Mouse (Mus musculus) CH12.LX (cell line): ENCODE data around the gene E030018B13Rik. TPM values are rescaled to one million over a fixed set of nuclear protein-coding genes. Genes with fewer than 3 reads are reported as not detected.

Source experiments
- DNase-seq: peaks from one replicate; pipeline ENCODE4 v3.0.0-alpha.2; 2013; ENCODE audit errors: extremely low read depth
- H3K27ac ChIP-seq: 2 replicates; pipeline ENCODE4 v1.5.1; 2012; ENCODE audit warnings: low read depth, mild to moderate bottlenecking, control low read depth, moderate library complexity; ENCODE audit not compliant: insufficient read depth
- H3K27me3 ChIP-seq: replicated peaks from 2 replicates; pipeline ENCODE3; 2012; ENCODE audit warnings: inconsistent platforms
- H3K36me3 ChIP-seq, 2 experiments: replicated peaks in 1 of 2; 2 replicates each; pipeline versions ENCODE3 to v1.6.1; 2012; ENCODE audit warnings: inconsistent platforms in 1 of 2, low read length in 1 of 2, mild to moderate bottlenecking in 1 of 2, mixed read lengths in 1 of 2, moderate library complexity in 1 of 2; ENCODE audit not compliant: control insufficient read depth in 1 of 2, insufficient read depth in 1 of 2
- H3K4me1 ChIP-seq, 2 experiments: 2 replicates each; pipeline ENCODE4 v1.6.1; 2012; ENCODE audit warnings: inconsistent platforms in 1 of 2, moderate library complexity in 1 of 2; ENCODE audit not compliant: insufficient read depth in 2 of 2, control insufficient read depth in 1 of 2
- H3K4me2 ChIP-seq: 2 replicates; pipeline ENCODE4 v1.6.1; 2012; ENCODE audit warnings: low read depth, mild to moderate bottlenecking, control low read depth; ENCODE audit not compliant: poor library complexity, insufficient read depth, severe bottlenecking
- H3K4me3 ChIP-seq, 3 experiments: fragments of 150-350 bp in 1 of 3; sonication (generic) in 1 of 3; replicated peaks in 1 of 3; 2 replicates each; pipeline versions ENCODE3 to v1.5.1; 2011 to 2012; ENCODE audit warnings: low read depth in 2 of 3, low read length in 2 of 3, mild to moderate bottlenecking in 2 of 3, moderate library complexity in 2 of 3, control low read depth in 1 of 3, improper control_type of control experiment in 1 of 3, inconsistent platforms in 1 of 3, mixed read lengths in 1 of 3; ENCODE audit not compliant: poor library complexity in 1 of 3
- H3K79me2 ChIP-seq: replicated peaks from 2 replicates; pipeline ENCODE4 v1.6.1; 2012; ENCODE audit warnings: mild to moderate bottlenecking, moderate library complexity; ENCODE audit not compliant: control insufficient read depth, poor library complexity, insufficient read depth, severe bottlenecking; ENCODE audit errors: extremely low read depth
- H3K9ac ChIP-seq: 2 replicates; pipeline ENCODE4 v1.6.1; 2012; ENCODE audit warnings: low read depth, mild to moderate bottlenecking, control low read depth, moderate library complexity; ENCODE audit not compliant: insufficient read depth
- H3K9me3 ChIP-seq: replicated peaks from 2 replicates; pipeline ENCODE3; 2012; ENCODE audit warnings: low read length, inconsistent platforms, mixed read lengths
- CTCF ChIP-seq, 2 experiments: IDR thresholded peaks in 1 of 2; conservative IDR thresholded peaks in 1 of 2; 2 replicates each; pipeline ENCODE4 v1.5.1; 2011 to 2012; ENCODE audit warnings: low read depth in 2 of 2, low read length in 2 of 2, improper control_type of control experiment in 1 of 2, inconsistent platforms in 1 of 2, mild to moderate bottlenecking in 1 of 2, moderate library complexity in 1 of 2
- ELF1 ChIP-seq: IDR thresholded peaks from 2 replicates; pipeline ENCODE4 v1.6.1; 2014; ENCODE audit warnings: low read depth, mild to moderate bottlenecking, inconsistent platforms, low read length, improper control_type of control experiment
- ETS1 ChIP-seq: conservative IDR thresholded peaks from 2 replicates; pipeline ENCODE4 v1.6.1; 2012; ENCODE audit warnings: low read depth, mild to moderate bottlenecking, inconsistent platforms, low read length, improper control_type of control experiment, moderate library complexity
- GABPA ChIP-seq: IDR thresholded peaks from 2 replicates; pipeline ENCODE4 v1.6.1; 2012; ENCODE audit warnings: low read depth, low read length, improper control_type of control experiment, inconsistent platforms; ENCODE audit not compliant: insufficient replicate concordance
- JUND ChIP-seq: conservative IDR thresholded peaks from 2 replicates; pipeline ENCODE4 v1.6.1; 2011; ENCODE audit warnings: low read depth, low read length, improper control_type of control experiment
- KAT2A ChIP-seq: IDR thresholded peaks from 2 replicates; pipeline ENCODE4 v1.6.1; 2012; ENCODE audit warnings: low read length, improper control_type of control experiment, inconsistent platforms; ENCODE audit not compliant: insufficient replicate concordance
- MAZ ChIP-seq: IDR thresholded peaks from 2 replicates; pipeline ENCODE4 v1.6.1; 2012; ENCODE audit warnings: low read depth, mild to moderate bottlenecking, inconsistent platforms, low read length, improper control_type of control experiment, moderate library complexity
- MEF2A ChIP-seq: IDR thresholded peaks from 2 replicates; pipeline ENCODE4 v1.6.1; 2014; ENCODE audit warnings: low read depth, mild to moderate bottlenecking, inconsistent platforms, low read length, improper control_type of control experiment, borderline replicate concordance
- MYC ChIP-seq: IDR thresholded peaks from 2 replicates; pipeline ENCODE4 v1.6.1; 2011; ENCODE audit warnings: low read depth, mild to moderate bottlenecking, improper control_type of control experiment, low read length
- NELFE ChIP-seq: IDR thresholded peaks from 2 replicates; pipeline ENCODE4 v1.6.1; 2011; ENCODE audit warnings: low read depth, low read length, improper control_type of control experiment
- PAX5 ChIP-seq: IDR thresholded peaks from 2 replicates; pipeline ENCODE4 v1.6.1; 2012; ENCODE audit warnings: low read length, inconsistent platforms, mixed read lengths
- SIN3A ChIP-seq: IDR thresholded peaks from 2 replicates; pipeline ENCODE4 v1.6.1; 2012; ENCODE audit warnings: low read length, improper control_type of control experiment, inconsistent platforms
- SMC3 ChIP-seq: IDR thresholded peaks from 2 replicates; pipeline ENCODE4 v1.6.1; 2011; ENCODE audit warnings: low read depth, low read length, improper control_type of control experiment
- TCF12 ChIP-seq: IDR thresholded peaks from 2 replicates; pipeline ENCODE4 v1.6.1; 2014; ENCODE audit warnings: low read depth, mild to moderate bottlenecking, inconsistent platforms, low read length, improper control_type of control experiment
- UBTF ChIP-seq: IDR thresholded peaks from 2 replicates; pipeline ENCODE4 v1.6.1; 2012; ENCODE audit warnings: low read depth, mild to moderate bottlenecking, inconsistent platforms, low read length, improper control_type of control experiment, moderate library complexity
- USF2 ChIP-seq: conservative IDR thresholded peaks from 2 replicates; pipeline ENCODE4 v1.6.1; 2011; ENCODE audit warnings: low read depth, low read length, improper control_type of control experiment
- ZMIZ1 ChIP-seq: IDR thresholded peaks from 2 replicates; pipeline ENCODE4 v1.6.1; 2012; ENCODE audit warnings: low read depth, mild to moderate bottlenecking, inconsistent platforms, low read length, improper control_type of control experiment
- ZNF384 ChIP-seq: IDR thresholded peaks from 2 replicates; pipeline ENCODE4 v1.6.1; 2012; ENCODE audit warnings: low read depth, low read length, improper control_type of control experiment, inconsistent platforms
- dilution Hi-C: fragments of 300-500 bp; cut with MboI; formaldehyde crosslinking; loops from 2 replicates; pipeline ENCODE4 v1.14.3; 2020; ENCODE audit warnings: low sequenced_read_pairs; ENCODE audit not compliant: extremely low pct_unique_long_range_greater_than_20kb, extremely low pct_ligation_motif_present
- in situ Hi-C: fragments of 300-500 bp; cut with MboI; formaldehyde crosslinking; loops from 3 replicates; pipeline ENCODE4 v1.14.3; 2019; ENCODE audit warnings: low sequenced_read_pairs, low pct_ligation_motif_present, low pct_unique_long_range_greater_than_20kb, mixed read lengths
- polyA plus RNA-seq: library from polyadenylated mRNA; unstranded; fragments of >175 nt; gene quantifications from 2 replicates; pipeline ENCODE4 v1.2.1, GENCODE M21; 2012; ENCODE audit warnings: low read depth; ENCODE audit not compliant: insufficient read length
- total RNA-seq, 2 experiments: library from RNA; depleted of rRNA; stranded (reverse); fragments of 300-350 nt in 1 of 2; fragments of >200 nt in 1 of 2; gene quantifications; 2 replicates each; pipeline ENCODE4 v1.2.3; 2012 to 2014

Gene E030018B13Rik
- total and polyA plus RNA-seq, 3 experiments, result not detected

- DNase-seq, result no peak
- Histone ChIP-seq H3K9me3 (no peaks in the 10 kb centered on the region), H3K9ac (no peak overlapping the region), H3K36me3 (peaks cover 6 to 25% of the 10 kb centered on the region in 2 experiments), H3K27me3 (no peaks in the 10 kb centered on the region), H3K4me2 (no peak overlapping the region), H3K4me1 (peaks cover 3 to 12% of the 10 kb centered on the region in 2 experiments; a peak in 2 of 4 replicates), H3K4me3 (no peak overlapping the region), H3K27ac (no peak overlapping the region), H3K79me2 (no peaks in the 10 kb centered on the region)
- in situ Hi-C loops, result no loop called here
- dilution Hi-C loops, result no loop called here
- TF ChIP-seq SMC3, result no peak
- no peak for TF ChIP-seq MYC
- TF ChIP-seq CTCF (conservative IDR thresholded peaks at IDR 0.05 in 1 of 2, IDR thresholded peaks at IDR 0.05 in 1 of 2; ENCODE audit: low read depth in 2 of 2, low read length in 2 of 2), result no peak
- TF ChIP-seq ELF1, result no peak
- no peak for TF ChIP-seq MEF2A
- TF ChIP-seq ZMIZ1, result no peak
- TF ChIP-seq GABPA, result no peak
- no peak for TF ChIP-seq UBTF
- TF ChIP-seq NELFE, result no peak
- no peak for TF ChIP-seq USF2
- TF ChIP-seq ETS1, result no peak
- no peak for TF ChIP-seq SIN3A
- TF ChIP-seq TCF12, result no peak
- TF ChIP-seq ZNF384, result no peak
- TF ChIP-seq JUND, result no peak
- no peak for TF ChIP-seq PAX5
- no peak for TF ChIP-seq KAT2A
These were observed 29.6 kb upstream of the E030018B13Rik start for GRCm38 (mm10) chr7:63887034-63887551.

DNA sequence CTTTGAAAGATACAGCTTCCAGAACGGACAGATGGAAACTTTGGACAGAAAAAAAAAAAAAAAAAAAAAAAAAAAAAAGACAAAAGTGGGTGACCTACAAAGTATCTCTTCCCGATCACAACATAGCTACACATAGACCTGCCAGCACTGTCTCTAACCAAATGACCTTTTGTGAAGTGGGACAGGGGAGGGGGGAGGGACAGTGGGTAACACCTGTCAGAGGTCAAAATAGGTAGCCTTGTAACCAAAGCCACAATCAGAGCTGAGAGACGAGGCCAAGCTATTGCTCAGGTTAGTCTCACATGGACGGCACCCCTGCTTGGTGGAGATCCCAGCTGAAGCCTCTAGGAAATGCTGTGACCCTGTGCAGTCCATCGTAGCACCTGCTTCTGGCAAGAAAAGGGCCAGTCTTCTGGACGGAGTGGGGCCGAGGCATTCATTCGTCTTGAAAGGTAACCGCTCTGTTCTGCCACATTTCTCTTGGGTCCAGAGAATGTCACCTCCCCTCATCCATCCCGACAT is 29.0 kb upstream of the E030018B13Rik start:
- Histone ChIP-seq H3K27ac (no peak overlapping the region), H3K4me2 (no peak overlapping the region), H3K79me2 (no peaks in the 10 kb centered on the region), H3K4me3 (no peak overlapping the region), H3K9me3 (no peaks in the 10 kb centered on the region), H3K9ac (no peak overlapping the region), H3K4me1 (peaks cover under 1 to 12% of the 10 kb centered on the region in 2 experiments; a peak in 2 of 4 replicates), H3K27me3 (no peaks in the 10 kb centered on the region), H3K36me3 (peaks cover 6 to 25% of the 10 kb centered on the region in 2 experiments)
- TF ChIP-seq ZNF384 (0 out of 2 replicates have a peak, but pooled peaks have one; percentile 13), MAZ (no peak), ETS1 (no peak), TCF12 (no peak), MYC (no peak)
- no peak for DNase-seq
- in situ Hi-C loops (no loop called here), dilution Hi-C loops (no loop called here)
